Mouse (Mus musculus) lung, adult 2 months (tissue): ENCODE measurements around the gene Opa3.
A peak's percentile ranks its signal among the peaks of the same experiment; 100 is the strongest.

Source experiments
- CTCF ChIP-seq: fragments of 200-500 bp; IDR thresholded peaks from 2 replicates; pipeline ENCODE4 v1.5.1; 2011; ENCODE audit warnings: mild to moderate bottlenecking, low read length, control low read depth; ENCODE audit not compliant: insufficient read depth
- POLR2A ChIP-seq: fragments of 200-500 bp; IDR thresholded peaks from 2 replicates; pipeline ENCODE4 v1.6.1; 2011; ENCODE audit warnings: low read depth, mild to moderate bottlenecking, control low read depth, low read length, borderline replicate concordance; ENCODE audit errors: extremely low read depth

DNA sequence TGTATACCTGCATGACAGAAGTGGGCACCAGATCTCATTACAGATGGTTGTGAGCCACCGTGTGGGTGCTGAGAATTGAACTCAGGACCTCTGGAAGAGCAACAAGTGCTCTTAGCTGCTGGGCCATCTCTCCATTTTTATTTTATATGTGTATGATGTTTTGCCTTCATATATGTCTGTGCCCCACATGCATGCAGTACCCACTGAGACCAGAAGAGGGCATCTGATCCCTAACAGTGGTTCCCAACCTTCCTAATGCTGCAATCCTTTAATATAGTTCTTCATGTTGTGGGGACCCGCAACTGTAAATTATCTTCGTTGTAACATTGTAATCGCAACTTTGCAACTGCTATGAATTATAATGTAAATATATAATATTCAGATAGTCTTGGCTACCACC is 56.6 kb downstream of the Opa3 start:
- TF ChIP-seq CTCF (peak; percentile 55), POLR2A (no peak)
